Mouse (Mus musculus) megakaryocyte, adult 5-6 weeks (primary cell): ENCODE data around the gene 6030452D12Rik. TPM values are rescaled to one million over a fixed set of nuclear protein-coding genes. Genes with fewer than 3 reads are reported as not detected.
A peak's percentile ranks its signal among the peaks of the same experiment; 100 is the strongest.

Experiments
- ATAC-seq: 2 replicates; pipeline ENCODE4 v1.8.0; 2016; ENCODE audit warnings: mild to moderate bottlenecking, inconsistent platforms; ENCODE audit not compliant: poor library complexity, severe bottlenecking
- total RNA-seq, 2 experiments: library from RNA; stranded (forward) in 1 of 2; stranded (reverse) in 1 of 2; fragments of 153-499, 151-499 nt in 1 of 2; fragments of 221-1000, 200-1000 nt in 1 of 2; gene quantifications; 2 replicates each; pipeline versions ENCODE4 v1.2.3 to v1.2.4; 2015 to 2017

The 6030452D12Rik gene
- total RNA-seq (2015) (not detected in 2 replicates), total RNA-seq (2017) (not detected in 2 replicates)

DNA sequence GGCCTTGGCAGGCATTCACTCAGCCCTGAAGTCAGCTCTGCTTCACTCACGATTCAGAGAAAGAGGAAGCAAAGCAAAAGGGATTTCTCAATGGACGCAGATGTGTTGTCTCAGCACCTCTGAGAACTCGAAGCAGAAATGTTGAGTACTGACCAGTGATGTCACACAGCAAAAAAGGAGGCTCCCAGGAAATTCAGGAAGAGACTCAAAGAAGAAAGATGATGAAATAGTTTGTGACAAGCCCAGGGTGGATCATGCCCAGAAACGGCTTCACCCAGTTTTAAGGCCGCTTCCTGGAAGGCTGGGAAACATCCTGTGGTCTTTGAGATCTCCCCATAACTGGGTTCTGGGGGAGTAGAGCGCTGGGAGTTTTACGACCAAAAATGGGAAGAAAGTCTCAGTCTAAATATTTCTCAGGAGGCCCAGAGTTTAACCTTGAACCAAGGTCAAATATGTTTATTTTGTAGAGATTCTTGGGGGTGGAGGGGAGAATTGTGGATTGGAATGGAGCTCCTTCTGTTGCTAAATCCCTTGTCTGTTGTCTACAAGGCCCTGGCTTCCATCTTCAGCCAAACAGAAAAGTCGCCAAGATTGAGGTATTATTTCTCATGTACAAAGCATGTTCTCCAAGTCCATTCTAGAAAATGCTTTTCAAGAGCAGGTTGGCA lies at the start of gene 6030452D12Rik:
6030452D12Rik (plus strand) TSS at position 505 of the 668 bp plus-strand sequence.
- ATAC-seq, result peak; percentile 91

DNA sequence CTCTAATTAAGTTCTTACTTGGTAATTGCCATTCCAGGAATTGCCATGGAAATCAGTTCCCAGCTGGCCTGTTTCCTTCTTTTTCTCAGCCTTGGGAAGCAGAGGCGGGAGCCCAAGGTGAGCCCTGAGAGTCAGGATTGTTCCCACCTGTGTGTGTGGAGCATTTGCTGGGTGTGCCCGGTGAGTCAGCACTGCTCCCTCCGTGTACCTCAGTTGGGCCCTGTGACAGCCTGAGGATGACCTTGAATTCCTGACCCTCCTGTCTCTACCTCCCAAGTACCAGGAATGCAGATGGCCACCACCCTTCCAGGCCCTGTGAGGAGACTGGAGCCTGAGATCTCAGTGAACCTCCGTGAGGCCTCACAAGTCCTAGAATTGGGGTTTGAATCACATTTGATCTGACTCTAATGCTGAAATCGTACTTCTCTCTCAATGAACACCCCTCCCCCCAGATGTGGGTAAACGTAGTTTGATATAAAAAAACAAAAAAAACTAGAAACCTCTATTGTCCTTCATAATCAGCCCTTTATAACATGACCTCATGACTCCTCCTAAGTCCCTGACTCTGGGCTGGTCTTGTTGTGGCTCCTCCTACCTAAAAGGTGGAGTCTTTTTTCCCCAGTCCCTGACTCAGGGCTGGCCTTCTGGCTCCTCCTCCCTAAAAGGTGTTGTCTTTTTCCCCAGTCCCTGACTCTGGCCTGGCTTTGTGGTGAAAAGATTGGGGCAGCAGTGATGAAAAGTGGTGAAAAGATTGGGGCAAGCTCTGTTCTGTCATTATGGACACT lies 48.8 kb upstream of the 6030452D12Rik start:
- no peak for ATAC-seq

DNA sequence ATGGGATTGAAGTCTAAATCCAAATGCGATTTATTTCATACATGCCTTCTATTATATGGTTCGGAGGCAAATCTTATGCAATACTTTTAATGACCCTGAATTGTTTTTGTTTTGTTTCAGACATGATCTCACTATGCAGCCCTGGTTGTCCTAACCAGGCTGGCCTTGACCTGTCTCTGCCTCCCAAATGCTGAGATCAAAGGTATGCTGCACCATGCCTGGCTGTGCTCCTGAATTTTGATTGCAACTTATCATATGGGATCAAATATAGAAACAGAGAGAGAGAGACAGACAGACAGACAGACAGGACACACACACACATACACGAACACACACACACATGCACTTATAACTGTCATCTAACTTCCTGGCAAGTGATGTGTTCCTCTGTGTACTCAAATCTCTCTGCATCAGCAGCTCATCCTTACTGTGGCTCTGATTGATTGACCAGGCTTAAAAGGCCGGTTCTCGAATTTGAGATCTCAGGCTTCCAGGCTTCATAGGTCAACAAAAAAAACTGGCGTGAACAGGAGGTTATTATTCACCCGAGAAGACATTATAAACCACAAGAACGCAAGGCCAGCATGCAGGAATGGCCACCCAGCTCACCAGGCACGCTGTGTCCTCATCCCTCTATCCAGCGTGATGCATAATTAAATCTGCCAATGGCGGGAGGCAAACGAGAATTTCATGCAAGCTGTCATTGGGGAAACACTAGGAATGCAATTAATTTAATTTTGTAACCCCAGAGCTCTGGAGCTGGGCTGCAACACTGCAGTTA lies 47.4 kb upstream of the 6030452D12Rik start:
- ATAC-seq, result no peak

DNA sequence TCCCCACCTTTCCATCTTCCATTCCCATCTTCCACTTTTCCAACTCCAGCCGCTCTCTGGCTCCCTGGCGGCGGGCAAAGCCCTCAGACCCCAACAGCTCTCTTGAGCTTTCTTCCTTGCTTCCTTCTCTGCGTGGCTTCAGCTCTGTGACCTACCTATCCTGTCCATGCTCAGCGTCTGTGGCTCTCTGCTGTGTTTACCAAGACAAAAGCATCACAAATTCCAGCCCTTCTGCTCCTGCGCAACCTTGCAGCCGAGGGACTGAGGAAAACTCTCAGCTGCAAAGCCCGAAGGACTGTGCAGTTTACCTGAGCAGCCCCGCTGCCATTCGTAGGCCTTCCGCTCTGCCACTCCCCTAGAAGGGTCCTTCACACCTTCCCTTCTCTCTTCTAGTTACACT lies 46.3 kb upstream of the 6030452D12Rik start:
- ATAC-seq, result no peak

DNA sequence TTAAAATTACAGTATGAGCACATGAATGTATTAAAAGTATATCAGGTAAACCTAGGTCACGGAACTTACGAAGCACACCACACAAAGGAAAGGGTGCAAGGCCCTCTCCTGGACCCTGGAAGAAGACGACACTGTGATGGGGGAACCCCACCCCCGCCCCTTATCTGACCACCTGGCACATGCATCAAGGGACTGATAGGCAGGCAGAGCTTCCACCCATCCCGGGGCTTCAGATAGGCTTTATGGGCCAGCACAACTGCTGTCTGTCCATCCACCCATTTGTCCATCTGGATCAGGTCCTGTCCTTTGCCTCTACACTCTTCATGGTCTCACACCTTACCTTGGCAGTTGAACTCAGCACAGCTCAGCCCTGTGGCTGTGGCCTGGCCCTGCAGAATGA lies 38.2 kb upstream of the 6030452D12Rik start:
- no peak for ATAC-seq

DNA sequence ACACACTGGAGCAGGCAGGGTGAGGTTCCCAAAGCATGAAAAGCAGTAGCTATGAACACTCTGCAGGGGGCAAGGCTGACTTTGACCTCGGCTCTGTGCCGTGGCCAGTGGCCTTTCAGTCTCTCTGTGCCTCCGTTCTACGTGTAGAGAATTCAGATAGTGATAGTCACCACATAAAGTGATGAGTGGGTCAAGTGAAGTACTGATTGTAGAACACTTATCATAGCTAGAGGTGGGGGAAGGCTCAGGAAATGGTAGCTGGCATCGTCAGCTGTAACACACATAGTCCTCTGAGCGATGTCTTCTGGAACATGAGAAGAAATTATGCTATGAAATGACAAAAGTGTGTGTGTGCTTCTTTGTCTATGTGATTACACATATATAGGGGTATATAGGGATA lies 36.5 kb upstream of the 6030452D12Rik start:
- no peak for ATAC-seq

DNA sequence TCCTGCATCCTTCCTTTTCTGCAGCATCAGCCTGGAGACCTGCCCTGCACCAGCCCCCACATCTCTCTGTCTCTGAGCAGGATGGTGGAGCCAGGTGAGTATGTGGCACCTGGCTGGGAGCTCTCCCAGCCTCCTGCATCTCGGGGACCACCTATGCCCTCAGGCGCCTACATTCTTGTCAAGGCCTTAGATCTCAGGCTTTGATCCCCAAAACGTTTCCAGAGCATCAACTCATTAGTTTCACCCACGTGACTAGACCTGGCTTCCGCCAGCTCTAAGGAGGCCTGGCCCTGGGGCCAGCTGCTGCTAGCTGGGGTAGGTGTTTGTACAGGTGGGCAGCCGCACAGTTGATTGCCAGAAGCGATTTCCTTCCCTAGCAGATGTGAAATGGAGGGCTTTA lies 30.8 kb upstream of the 6030452D12Rik start:
- no peak for ATAC-seq

DNA sequence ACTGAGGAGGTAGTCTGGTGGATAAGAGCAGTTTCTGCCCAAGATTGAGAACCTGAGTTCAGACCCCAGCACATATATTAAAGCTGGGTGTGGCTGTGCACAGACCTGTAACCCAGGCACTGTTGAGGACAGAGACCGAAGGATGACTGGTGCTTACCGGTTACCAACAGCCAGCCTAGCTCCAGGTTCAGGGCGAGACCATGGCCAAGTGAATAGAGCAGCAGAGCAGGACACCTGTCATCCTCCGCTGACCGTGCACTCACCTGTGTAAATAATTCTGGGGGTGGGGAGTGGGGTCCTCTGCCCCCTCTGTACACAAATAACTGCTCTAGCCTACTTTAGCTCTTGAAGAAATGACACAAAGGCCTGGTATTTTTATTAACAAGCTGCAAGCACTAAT lies 26.3 kb upstream of the 6030452D12Rik start:
- no peak for ATAC-seq

DNA sequence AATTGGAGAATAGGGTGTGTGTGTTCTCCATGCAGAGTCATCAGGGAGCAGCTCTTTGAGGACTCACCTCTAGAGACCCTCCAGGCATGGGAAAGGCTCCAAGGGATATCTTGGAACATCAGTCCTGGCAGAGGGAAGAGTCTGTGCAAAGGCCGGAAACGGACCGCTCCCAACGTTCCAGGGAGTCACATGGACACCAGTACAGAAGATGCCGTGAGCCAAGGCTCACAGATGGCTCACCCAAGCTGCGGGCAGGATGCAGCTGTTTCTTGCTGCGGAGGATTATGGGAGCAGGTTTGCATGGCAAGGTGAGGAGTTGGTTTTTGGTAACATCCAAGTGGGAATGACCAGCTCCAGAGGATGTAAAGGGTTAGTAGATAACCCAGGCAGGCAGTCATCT lies 3.9 kb downstream of the 6030452D12Rik start:
- ATAC-seq, result no peak

DNA sequence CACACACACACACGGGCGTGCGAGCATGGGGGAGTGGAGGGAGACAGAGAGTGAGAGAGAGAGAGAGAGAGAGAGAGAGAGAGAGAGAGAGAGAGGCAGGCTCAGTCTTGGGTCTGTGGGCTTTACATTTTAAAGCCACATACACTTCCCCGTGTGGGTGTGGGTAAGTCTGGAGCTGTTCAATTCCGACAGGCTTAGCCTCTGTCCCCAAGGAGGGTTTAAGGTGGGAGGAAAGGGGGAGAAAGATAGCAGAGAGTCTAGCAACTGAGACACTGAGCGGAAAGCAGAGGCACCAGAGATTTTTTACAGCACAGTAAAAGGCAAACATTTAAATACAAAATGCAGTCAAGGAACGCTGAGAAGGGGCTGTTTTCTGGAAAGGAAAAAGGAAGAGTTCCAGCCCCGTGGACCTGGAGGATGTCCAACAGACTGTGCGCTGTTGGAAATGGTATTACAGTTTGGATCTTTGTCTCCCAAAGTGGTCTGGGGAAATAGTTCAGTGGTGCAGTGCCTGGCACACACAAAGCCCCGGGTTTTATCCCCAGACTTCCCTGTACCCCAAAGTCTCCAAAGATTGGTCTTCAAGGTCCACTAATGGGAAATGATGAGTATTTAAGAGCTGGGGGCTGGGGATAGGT lies 5.1 kb downstream of the 6030452D12Rik start:
- ATAC-seq, result no peak

DNA sequence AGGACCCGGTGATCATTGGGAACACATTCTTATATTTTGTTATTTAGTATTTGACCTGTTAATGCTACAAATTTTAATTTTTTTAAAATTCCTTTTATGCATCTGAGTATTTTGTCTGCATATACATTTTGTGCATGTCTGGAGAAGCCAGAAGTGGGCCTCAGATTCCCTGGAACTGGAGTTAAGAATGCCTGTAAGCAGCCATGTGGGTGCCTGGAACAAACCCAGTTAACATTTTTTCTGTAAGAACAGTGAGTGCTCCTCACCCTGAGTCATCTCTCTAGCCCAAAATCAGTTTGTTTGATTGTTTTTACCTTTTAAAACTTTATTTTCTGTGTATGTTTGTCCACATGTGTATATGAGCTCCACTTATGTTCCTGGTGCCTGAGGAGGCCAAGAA lies 5.8 kb downstream of the 6030452D12Rik start:
- ATAC-seq, result no peak

DNA sequence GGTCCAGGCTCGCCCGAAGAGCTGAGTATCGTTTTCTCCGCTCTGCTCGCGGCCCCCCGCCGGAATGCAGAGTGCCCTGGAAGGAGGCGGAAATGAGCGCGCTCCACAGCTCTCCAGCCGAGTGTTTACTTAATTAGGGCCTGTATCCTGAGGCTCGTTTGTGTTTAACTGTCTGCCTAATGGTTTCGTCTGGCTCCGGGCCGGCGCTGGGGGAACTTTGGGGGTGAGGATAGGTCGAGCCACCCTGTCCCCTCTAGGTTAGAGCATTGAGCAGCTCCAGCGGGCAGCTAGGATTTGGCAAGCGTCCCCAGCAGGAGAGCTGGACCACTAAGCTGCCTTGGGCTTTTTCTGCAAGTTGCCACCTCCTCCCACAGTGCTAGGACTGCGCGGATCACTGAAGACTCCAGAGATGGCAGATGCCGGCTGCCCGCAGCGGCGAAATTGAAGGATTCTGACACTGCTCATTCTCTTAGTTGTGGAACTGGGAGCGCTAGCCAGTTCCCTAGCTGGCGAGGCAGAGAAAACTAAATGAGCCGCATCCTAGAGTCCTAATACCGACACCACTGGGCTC lies 7.5 kb downstream of the 6030452D12Rik start:
- ATAC-seq, result no peak

DNA sequence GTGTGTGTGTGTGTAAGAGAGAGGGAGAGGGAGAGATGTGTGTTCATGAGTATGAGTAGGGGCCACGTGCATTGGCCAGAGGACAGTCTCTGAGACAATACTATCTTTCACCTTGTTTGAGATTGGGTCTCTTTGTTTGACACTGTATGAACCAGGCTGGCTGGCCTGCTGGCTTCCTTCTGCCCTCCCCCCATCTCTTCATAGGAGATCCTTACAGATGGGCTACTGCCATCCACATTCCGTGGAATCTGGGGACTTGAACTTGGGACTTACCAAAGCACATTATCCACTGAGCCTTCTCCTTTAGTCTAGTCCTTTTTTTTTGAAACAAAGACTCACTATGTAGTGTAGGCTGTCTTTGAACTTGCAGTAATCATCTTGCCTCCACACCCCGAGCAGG lies 8.1 kb downstream of the 6030452D12Rik start:
- no peak for ATAC-seq

DNA sequence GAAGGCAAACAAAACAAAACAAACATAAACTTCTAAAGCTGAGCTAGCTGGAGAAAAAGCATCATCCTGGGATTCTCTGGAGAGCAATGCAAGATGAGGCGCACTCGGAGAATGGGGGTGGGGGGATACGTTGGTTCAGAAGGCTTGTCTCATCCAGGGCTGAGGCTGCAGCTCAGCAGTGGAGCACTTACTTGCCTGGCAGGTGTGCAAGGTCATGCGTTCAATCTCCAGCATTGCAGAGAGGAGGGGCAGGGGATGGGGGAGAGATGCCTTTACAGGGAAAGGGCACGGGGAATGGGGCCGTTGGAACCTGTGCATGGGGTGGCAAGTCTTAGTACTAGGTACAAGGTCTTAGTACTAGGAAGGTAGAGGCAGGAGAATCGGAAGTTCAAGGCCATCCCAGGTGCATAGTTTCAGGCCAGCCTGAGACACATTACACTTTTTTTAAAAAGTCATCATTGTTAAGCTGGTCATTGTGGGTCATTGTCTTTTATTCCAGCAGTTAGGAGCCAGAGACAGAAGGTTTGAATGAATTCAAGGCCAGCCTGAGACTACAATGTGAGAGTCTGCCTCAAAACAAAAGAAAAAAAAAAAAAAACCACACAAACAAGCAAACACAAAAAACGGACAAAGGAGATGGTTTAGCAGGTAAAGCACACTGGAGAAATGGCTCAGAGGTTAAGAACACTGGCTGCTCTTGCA lies 8.9 kb downstream of the 6030452D12Rik start:
- ATAC-seq, result no peak

DNA sequence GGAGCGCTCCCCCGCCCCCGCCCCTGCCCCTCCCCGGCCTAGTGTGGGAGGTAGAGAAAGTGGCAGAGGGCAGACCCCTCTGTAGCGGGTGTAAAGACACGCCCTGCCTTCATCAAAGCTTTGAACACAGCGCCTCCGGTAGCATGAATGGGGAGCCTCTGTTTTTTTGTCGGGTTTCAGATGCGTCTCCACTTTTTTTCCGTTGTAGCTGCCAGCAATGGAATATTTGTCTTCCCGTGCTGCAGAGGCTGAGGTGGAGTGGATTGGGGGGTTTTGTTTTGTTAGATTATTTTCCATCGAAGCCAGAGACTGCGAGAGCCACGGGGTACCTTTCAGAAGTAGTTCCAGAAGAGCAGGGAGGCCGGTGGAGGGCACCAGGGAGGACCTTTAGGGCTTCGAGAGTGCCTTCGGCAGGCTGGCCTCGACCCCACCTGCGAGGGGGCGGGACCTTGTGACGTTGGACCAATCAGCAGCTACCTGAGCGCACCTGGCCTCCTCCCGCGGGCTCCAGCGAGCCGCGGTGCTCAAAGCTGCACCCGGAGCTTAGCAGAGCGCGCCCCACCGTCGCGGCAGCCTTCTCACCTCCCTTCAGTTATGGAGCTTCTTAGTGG lies 10.1 kb downstream of the 6030452D12Rik start, which contains the start of gene Cdh3:
Cdh3 (plus strand) TSS at position 527 of the 611 bp plus-strand sequence.
- no peak for ATAC-seq

DNA sequence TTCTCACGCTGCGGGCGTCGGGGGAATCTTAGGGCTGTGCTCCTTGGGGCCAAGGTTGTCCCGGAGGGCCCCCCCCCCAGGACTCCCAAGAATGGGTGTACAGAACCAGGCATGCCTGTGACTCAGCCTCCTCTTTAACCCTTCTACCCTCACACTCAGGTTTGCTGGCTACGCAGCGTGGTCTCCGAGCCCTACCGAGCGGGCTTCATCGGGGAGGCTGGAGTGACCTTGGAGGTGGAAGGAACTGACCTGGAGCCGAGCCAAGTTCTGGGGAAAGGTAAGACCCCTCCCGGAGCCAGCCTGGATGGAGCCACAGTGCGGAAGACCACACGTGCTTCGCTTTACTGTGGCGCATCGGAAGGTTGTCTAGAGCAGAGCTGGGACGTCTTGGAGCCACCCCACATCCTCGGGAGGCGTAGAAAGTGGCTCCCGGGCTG lies 10.8 kb downstream of the 6030452D12Rik start:
- no peak for ATAC-seq

DNA sequence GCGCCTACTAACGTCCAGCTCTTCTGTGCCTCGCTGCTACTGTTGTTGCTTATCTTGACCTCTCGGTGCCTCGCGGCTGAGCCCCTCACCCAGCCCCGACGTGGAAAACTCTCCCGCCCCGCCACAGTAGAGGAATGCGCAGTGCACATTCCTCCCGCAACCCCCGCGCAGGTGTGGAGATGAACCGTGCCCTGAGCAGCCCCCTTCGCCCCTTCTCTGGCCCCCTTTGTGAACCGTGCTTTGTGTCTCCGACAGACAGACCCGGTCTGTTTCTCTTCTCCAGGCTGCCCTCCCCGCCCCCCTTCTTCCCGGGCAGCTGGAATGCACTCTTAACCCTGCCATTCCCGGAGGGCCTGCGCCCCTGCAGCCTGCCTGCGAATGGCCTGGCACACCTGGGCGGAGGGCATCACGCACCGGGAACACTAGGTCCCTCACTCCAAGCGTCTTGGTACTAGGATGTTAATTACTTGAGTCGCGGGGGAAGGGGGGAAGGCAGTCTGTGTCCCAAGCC lies 11.3 kb downstream of the 6030452D12Rik start:
- ATAC-seq, result no peak

DNA sequence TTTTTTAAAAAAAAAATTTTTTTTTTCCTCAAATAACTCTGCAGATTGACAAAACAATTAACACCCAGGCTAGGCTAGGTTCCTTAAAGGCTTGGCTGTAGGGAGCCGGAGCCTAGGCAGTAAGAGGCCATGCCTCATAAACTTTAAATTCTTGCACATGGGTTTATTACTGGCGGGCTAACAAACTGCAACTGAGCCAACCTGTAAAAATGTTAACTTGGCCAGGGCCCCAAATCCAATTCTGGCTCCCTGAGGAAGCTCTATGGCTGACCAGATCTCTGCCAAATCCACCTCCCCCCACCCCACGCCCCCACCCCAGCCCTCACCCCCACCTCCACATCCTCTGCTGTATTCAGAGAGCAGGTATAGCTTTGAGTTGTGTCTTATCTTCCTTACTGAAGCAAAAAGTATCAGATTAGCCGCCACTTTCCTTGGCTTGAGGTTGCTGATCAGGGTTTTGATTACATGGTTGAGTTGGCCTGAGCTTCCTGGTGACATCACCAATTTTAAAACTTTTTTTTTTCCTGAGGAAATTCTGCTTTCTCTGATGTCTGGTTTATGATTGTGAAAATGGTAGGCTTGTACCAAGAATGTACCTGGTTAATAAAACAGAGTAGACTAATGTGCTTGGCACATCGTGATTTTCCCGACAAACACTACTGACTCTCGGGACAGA lies 12.3 kb downstream of the 6030452D12Rik start:
- no peak for ATAC-seq
